Mouse (Mus musculus): ENCODE data around the gene Fkbp15. TPM values are rescaled to one million over a fixed set of nuclear protein-coding genes. Genes with fewer than 3 reads are reported as not detected.

Fkbp15 gene
- total and polyA plus RNA-seq, 3 experiments = 14.7 to 19.6 (median 16.6) TPM

DNA sequence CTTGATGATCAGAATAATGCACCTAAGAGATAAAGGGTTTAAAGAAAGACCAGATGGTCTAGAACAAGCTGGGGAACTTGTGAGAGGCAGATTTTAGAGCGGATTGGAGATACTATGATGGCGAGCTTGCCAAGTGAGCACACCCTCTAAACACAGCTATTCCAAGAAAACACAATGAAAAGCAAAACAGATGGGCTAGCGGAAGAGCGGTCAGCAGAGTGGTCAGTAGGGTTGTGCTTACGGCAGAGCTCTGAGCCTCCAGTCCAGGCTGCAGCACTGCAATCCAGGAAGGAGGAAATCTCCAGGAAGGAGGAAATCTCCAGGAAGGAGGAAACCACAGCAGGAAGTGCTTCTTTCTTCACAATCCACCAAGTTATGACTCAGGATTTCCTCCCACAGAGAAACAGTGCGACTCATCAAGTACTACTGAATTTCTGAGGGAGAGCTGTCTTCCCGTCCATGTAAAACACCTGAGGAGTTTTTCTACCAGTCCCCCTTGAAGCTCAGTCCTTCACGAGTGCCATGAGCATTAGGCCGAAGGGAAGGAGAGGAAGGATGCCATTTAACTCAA lies 46.6 kb downstream of the Fkbp15 start:
- intact Hi-C loops (cut with DNase I) = no loop called here
- DNase-seq = no peak
- Histone ChIP-seq H3K36me3 (ENCODE audit: control insufficient read depth, insufficient read depth, low read length) (peaks cover 2% of the 10 kb centered on the region; the same call in 1 of the 2 replicates), H3K4me3 (no peak overlapping the region), H3K9ac (ENCODE audit: low read depth, low read length) (no peak overlapping the region), H3K27ac (no peak overlapping the region), H3K4me1 (ENCODE audit: control insufficient read depth, insufficient read depth, low read length) (no peaks in the 10 kb centered on the region; the same call in 1 of the 2 replicates), H3K79me2 (replicated peaks; ENCODE audit: control insufficient read depth, insufficient read depth, low read length) (no peaks in the 10 kb centered on the region), H3K27me3 (ENCODE audit: control insufficient read depth, insufficient read depth, low read length) (no peaks in the 10 kb centered on the region)
- TF ChIP-seq CTCF (IDR thresholded peaks at IDR 0.05) = no peak
- 59% methylated on average over 9 of the region's 9 CpGs for WGBS

GRCm38 (mm10) chr4:62312821-62313220 lies 47.5 kb downstream of the Fkbp15 start:
- Histone ChIP-seq H3K79me2 (replicated peaks; ENCODE audit: control insufficient read depth, insufficient read depth, low read length) (no peaks in the 10 kb centered on the region), H3K4me1 (ENCODE audit: control insufficient read depth, insufficient read depth, low read length) (no peaks in the 10 kb centered on the region; the same call in 1 of the 2 replicates), H3K36me3 (ENCODE audit: control insufficient read depth, insufficient read depth, low read length) (peaks cover 2% of the 10 kb centered on the region; the same call in 1 of the 2 replicates), H3K9ac (ENCODE audit: low read depth, low read length) (no peak overlapping the region), H3K4me3 (no peak overlapping the region), H3K27me3 (ENCODE audit: control insufficient read depth, insufficient read depth, low read length) (no peaks in the 10 kb centered on the region), H3K27ac (no peak overlapping the region)
- intact Hi-C loops (cut with DNase I) = no loop called here
- no peak for TF ChIP-seq EP300 (IDR thresholded peaks at IDR 0.05; ENCODE audit: insufficient read depth, low read depth, low read length)
- no peak for TF ChIP-seq CTCF (IDR thresholded peaks at IDR 0.05)
- TF ChIP-seq POLR2A (IDR thresholded peaks at IDR 0.05; ENCODE audit: insufficient read depth, low read depth, low read length) = no peak
- 96% methylated on average over 2 of the region's 2 CpGs for WGBS
- DNase-seq = no peak

DNA sequence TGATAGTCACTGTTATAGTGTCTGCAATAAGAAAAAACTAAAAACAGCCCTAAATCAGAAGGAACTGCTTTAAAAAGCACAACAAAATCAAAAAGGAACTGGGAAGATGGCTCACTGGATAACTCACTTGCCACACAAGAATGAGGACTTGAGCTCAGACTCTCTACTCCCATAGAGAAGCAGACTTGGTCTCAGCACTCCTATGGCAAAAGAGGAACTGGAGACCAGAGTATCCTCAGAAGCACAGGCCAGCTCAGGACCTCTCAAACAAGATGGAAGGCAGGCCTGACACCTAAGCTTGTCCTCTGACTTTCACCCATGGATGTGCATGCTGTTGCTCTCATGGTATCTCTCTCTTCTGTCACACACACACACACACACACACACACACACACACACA lies 51.9 kb downstream of the Fkbp15 start:
- intact Hi-C loops (cut with DNase I) = no loop called here
- DNase-seq = no peak
- H3K4me3 ChIP-seq = no peak overlapping the region
- no peaks in the 10 kb centered on the region for H3K4me1 ChIP-seq (ENCODE audit: control insufficient read depth, insufficient read depth, low read length)
- no peaks in the 10 kb centered on the region for H3K79me2 ChIP-seq (replicated peaks; ENCODE audit: control insufficient read depth, insufficient read depth, low read length)
- H3K36me3 ChIP-seq (ENCODE audit: control insufficient read depth, insufficient read depth, low read length) = peaks cover 2% of the 10 kb centered on the region; the same call in 1 of the 2 replicates
- no peak for TF ChIP-seq CTCF (IDR thresholded peaks at IDR 0.05)
- no peak for TF ChIP-seq POLR2A (IDR thresholded peaks at IDR 0.05; ENCODE audit: insufficient read depth, low read depth, low read length)
- TF ChIP-seq EP300 (IDR thresholded peaks at IDR 0.05; ENCODE audit: insufficient read depth, low read depth, low read length) = no peak
- no peak overlapping the region for H3K27ac ChIP-seq
- H3K27me3 ChIP-seq (ENCODE audit: control insufficient read depth, insufficient read depth, low read length) = no peaks in the 10 kb centered on the region
- H3K9ac ChIP-seq (ENCODE audit: low read depth, low read length) = no peak overlapping the region

DNA sequence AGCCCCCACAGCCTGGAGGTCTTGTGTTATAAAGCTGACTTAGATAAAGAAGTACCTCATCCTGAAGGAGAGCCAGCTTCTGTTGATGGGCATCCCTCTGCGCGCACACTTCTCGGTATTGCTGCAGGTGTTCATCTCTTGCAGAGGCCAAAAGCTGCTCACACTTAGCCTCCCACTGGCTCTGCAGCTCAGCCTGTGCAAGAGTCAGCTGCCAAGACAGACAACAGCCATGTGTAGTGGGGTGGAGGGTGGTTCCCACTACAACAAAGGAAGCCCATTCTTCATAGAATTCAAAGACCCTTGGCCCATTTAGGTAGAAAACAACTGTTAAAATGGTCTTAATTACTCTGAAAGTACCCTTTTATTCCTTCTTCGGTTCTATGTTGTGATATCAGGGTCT lies 53.5 kb downstream of the Fkbp15 start:
- no peaks in the 10 kb centered on the region for H3K27me3 ChIP-seq (ENCODE audit: control insufficient read depth, insufficient read depth, low read length)
- intact Hi-C loops (cut with DNase I) = no loop called here
- H3K9ac ChIP-seq (ENCODE audit: low read depth, low read length) = no peak overlapping the region
- whole genome bisulfite sequencing = 96% methylated on average over 4 of the region's 4 CpGs
- TF ChIP-seq CTCF (IDR thresholded peaks at IDR 0.05) (no peak), POLR2A (IDR thresholded peaks at IDR 0.05; ENCODE audit: insufficient read depth, low read depth, low read length) (no peak), EP300 (IDR thresholded peaks at IDR 0.05; ENCODE audit: insufficient read depth, low read depth, low read length) (no peak)
- H3K36me3 ChIP-seq (ENCODE audit: control insufficient read depth, insufficient read depth, low read length) = peaks cover 2% of the 10 kb centered on the region; the same call in 1 of the 2 replicates
- no peaks in the 10 kb centered on the region for H3K79me2 ChIP-seq (replicated peaks; ENCODE audit: control insufficient read depth, insufficient read depth, low read length)
- no peak overlapping the region for H3K4me3 ChIP-seq
- DNase-seq = no peak
- H3K27ac ChIP-seq = no peak overlapping the region
- no peaks in the 10 kb centered on the region for H3K4me1 ChIP-seq (ENCODE audit: control insufficient read depth, insufficient read depth, low read length)

DNA sequence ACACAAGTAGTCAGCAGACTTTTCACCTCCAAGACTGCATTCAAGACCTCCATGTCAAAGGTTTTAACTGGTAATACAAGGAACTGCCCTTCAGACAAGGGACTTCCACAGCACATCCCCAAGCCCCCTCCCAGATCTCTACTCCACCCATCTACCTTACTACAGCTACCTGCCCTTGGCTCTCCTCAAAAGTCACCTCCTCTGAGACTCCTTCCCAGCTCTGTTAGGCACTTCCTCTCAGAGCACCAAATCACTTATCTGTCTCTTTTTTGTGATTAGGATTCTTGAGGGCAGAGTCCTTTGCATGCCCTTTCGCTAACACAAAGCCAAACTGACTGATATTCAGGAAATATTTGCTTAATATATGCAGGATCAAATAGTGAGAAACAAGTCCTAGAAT lies 54.0 kb downstream of the Fkbp15 start:
- DNase-seq = no peak
- Histone ChIP-seq H3K4me1 (ENCODE audit: control insufficient read depth, insufficient read depth, low read length) (no peaks in the 10 kb centered on the region), H3K27ac (no peak overlapping the region), H3K36me3 (ENCODE audit: control insufficient read depth, insufficient read depth, low read length) (no peaks in the 10 kb centered on the region; the same call in 1 of the 2 replicates), H3K27me3 (ENCODE audit: control insufficient read depth, insufficient read depth, low read length) (no peaks in the 10 kb centered on the region), H3K79me2 (replicated peaks; ENCODE audit: control insufficient read depth, insufficient read depth, low read length) (no peaks in the 10 kb centered on the region), H3K9ac (ENCODE audit: low read depth, low read length) (no peak overlapping the region), H3K4me3 (no peak overlapping the region)
- no peak for TF ChIP-seq EP300 (IDR thresholded peaks at IDR 0.05; ENCODE audit: insufficient read depth, low read depth, low read length)
- TF ChIP-seq CTCF (IDR thresholded peaks at IDR 0.05) = no peak
- no peak for TF ChIP-seq POLR2A (IDR thresholded peaks at IDR 0.05; ENCODE audit: insufficient read depth, low read depth, low read length)
- intact Hi-C loops (cut with DNase I) = no loop called here
- 86% methylated on average over 1 of the region's 1 CpGs for WGBS

- Histone ChIP-seq H3K4me1 (ENCODE audit: control insufficient read depth, insufficient read depth, low read length) (no peaks in the 10 kb centered on the region), H3K9ac (ENCODE audit: low read depth, low read length) (no peak overlapping the region), H3K4me3 (no peak overlapping the region), H3K27ac (no peak overlapping the region), H3K27me3 (ENCODE audit: control insufficient read depth, insufficient read depth, low read length) (no peaks in the 10 kb centered on the region), H3K79me2 (replicated peaks; ENCODE audit: control insufficient read depth, insufficient read depth, low read length) (no peaks in the 10 kb centered on the region), H3K36me3 (ENCODE audit: control insufficient read depth, insufficient read depth, low read length) (no peaks in the 10 kb centered on the region)
- intact Hi-C loops (cut with DNase I) = no loop called here
- no peak for DNase-seq
- WGBS = 48% methylated on average over 1 of the region's 1 CpGs
- TF ChIP-seq POLR2A (IDR thresholded peaks at IDR 0.05; ENCODE audit: insufficient read depth, low read depth, low read length) (no peak), CTCF (IDR thresholded peaks at IDR 0.05) (no peak), EP300 (IDR thresholded peaks at IDR 0.05; ENCODE audit: insufficient read depth, low read depth, low read length) (no peak)
Measured at GRCm38 (mm10) chr4:62303288-62303687, 57.1 kb downstream of the Fkbp15 start.
